Mouse (Mus musculus) lung, postnatal 14 days (tissue): ENCODE measurements at regions not wholly inside any gene's neighbourhood (a gene's known extent, or its start where the extent isn't known, plus 50 kb on each side); places are given as distances from the start of the nearest gene placed in this dataset.

Experiments used
- DNase-seq: peaks from one replicate; pipeline ENCODE4 v3.0.0; 2021

GRCm38 (mm10) chr11:111858111-111858510 lies 792.1 kb downstream of the Kcnj2 start:
- no peak for DNase-seq

GRCm38 (mm10) chr11:111865143-111865542 lies 799.2 kb downstream of the Kcnj2 start:
- no peak for DNase-seq

- DNase-seq = no peak
Measured at GRCm38 (mm10) chr11:111875406-111875805, 809.4 kb downstream of the Kcnj2 start.

- no peak for DNase-seq
Measured at GRCm38 (mm10) chr11:111880146-111880545, 814.2 kb downstream of the Kcnj2 start.

GRCm38 (mm10) chr11:111890026-111890425 lies 824.1 kb downstream of the Kcnj2 start:
- DNase-seq = no peak

- DNase-seq = no peak
Measured at GRCm38 (mm10) chr11:111893861-111894260, 827.9 kb downstream of the Kcnj2 start.

GRCm38 (mm10) chr11:111895221-111896200 lies 829.5 kb downstream of the Kcnj2 start:
- no peak for DNase-seq

GRCm38 (mm10) chr11:111897001-111897400 lies 831.0 kb downstream of the Kcnj2 start:
- no peak for DNase-seq

- DNase-seq = no peak
Measured at GRCm38 (mm10) chr11:111904086-111904485, 838.1 kb downstream of the Kcnj2 start.

- DNase-seq = no peak
Measured at GRCm38 (mm10) chr11:111913891-111914290, 847.9 kb downstream of the Kcnj2 start.

GRCm38 (mm10) chr11:111926336-111926735 lies 855.7 kb upstream of the Sox9 start:
- DNase-seq = no peak

- no peak for DNase-seq
Measured at GRCm38 (mm10) chr11:111929366-111929765, 852.7 kb upstream of the Sox9 start.

GRCm38 (mm10) chr11:111932052-111932451 lies 850.0 kb upstream of the Sox9 start:
- no peak for DNase-seq

GRCm38 (mm10) chr11:111944282-111944681 lies 837.7 kb upstream of the Sox9 start:
- peak; percentile 3 for DNase-seq

GRCm38 (mm10) chr11:111945806-111946205 lies 836.2 kb upstream of the Sox9 start:
- DNase-seq = no peak

- DNase-seq = no peak
Measured at GRCm38 (mm10) chr11:111947671-111948070, 834.4 kb upstream of the Sox9 start.

GRCm38 (mm10) chr11:111953421-111953820 lies 828.6 kb upstream of the Sox9 start:
- DNase-seq = no peak

GRCm38 (mm10) chr11:111957721-111958287 lies 824.2 kb upstream of the Sox9 start:
- DNase-seq = no peak

GRCm38 (mm10) chr11:111961047-111961837 lies 820.8 kb upstream of the Sox9 start:
- DNase-seq = no peak

- no peak for DNase-seq
Measured at GRCm38 (mm10) chr11:111961846-111962245, 820.2 kb upstream of the Sox9 start.

- DNase-seq = no peak
Measured at GRCm38 (mm10) chr11:111964066-111964465, 818.0 kb upstream of the Sox9 start.

- no peak for DNase-seq
Measured at GRCm38 (mm10) chr11:111966401-111966800, 815.6 kb upstream of the Sox9 start.

- DNase-seq = no peak
Measured at GRCm38 (mm10) chr11:111971001-111971400, 811.0 kb upstream of the Sox9 start.
